Mouse (Mus musculus) heart, adult 11 months (tissue): ENCODE results near the gene Nipa1.
A peak's percentile ranks its signal among the peaks of the same experiment; 100 is the strongest.

ENCODE experiments used
- DNase-seq: peaks from one replicate; pipeline ENCODE4 v3.0.0; 2022

Nipa1 gene

DNA sequence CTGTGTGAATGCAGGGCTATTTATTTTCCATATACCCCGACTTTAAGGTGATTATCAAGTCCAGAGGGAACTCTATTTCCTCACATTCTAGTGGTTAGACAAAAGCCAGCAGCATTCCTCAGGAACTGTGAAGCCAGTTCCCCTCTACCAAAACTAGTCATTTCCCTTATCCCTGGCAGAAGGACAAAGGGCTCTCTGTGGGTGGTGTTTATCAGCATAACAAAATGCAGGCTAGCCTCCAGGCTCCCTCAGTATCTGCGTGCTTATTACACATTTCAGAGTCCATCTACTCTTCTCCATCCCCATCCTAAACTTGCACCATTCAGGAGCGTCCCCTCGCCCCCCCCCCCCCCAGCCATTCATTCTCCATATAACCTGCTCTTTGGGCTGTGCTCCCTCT is 20.8 kb downstream of the Nipa1 start:
- peak; percentile 63 for DNase-seq

DNA sequence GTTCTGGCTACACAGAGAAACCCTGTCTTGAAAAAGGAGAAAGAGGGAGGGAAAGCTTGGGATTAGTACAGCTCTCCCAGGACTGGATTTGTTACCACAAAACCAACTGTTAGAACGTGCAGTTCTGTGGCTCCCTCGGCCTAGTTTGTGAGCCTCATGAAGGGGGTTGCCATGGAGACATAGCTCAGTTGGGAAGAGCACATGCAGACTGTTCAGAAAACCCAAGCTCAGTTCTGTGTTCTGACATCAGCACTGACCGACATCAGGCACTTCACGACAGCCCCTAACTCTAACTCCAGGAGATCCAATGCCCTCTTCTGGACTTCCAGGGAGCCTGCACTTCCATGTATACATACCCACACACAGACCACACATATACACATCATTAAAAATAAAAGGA is 24.7 kb downstream of the Nipa1 start:
- DNase-seq = peak; percentile 59

DNA sequence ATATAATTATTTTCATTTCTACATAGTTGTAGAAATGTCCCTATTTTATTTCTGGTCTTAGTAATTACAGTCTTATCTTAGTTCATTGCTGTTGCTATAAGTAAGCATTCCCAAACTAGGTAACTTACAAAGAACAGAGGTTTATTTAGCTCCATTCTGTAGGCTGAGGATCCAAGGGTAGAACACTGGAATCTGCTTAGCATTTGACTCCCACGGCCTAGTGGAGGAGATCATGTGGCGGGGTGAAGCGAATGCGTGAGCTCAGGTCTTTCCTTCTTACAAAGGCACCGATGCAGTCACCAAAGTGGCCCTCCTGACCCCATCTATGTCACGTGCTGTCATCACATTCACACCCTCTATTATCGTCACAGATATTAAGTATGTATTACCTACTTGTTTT is 27.9 kb downstream of the Nipa1 start:
- peak; percentile 74 for DNase-seq

DNA sequence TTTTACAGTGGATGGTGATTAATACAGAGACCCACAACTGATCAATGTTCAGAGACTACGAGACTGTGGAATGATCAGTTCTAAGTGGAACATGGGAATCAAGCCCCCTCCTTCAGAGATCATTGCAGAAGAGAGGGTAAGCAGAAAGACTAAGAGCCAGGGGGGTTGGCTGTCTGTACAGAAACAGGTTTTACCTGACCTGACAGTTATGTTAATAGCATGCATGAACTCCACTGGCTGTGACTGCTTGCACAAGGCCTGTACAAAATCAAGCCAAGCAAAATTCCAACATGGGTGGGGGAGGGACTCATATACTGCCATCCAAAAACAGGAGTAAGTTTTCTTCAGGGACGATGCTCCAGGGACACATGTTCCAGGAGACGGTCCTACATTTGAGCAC is 28.6 kb downstream of the Nipa1 start:
- DNase-seq = peak; percentile 70

DNA sequence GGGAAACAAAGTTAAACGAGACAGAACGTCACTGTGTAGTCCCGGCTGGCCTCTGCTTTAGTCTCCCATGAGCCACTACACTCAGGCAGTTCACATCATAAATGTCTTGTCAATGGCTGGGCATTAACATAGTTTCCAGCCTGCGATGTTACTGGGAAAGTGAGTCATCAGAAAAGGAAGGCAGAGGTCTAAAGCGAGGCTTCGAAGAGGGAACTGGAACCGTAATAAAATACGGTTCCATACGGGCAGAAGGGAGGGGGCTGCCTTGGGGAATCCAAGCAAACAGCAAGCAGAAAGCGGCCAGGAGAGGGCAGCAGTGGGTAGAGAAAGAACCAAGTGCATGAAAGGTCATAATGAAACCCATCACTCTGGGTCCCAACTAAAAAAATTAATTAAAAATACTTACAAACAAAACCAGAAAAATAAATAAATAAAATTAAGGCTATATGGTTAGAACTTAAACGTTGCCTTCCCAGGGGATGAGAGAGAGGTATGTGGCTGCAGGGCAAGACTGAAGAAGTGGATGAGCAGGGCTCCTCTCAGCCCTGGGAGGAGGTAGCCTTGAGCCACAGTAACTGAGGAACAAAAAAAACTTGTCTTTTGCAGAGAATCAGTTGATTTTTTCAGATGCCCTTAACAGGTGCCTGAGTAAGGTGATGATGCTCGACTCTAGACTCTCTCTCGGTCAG is 33.1 kb downstream of the Nipa1 start:
- DNase-seq = peak; percentile 97

DNA sequence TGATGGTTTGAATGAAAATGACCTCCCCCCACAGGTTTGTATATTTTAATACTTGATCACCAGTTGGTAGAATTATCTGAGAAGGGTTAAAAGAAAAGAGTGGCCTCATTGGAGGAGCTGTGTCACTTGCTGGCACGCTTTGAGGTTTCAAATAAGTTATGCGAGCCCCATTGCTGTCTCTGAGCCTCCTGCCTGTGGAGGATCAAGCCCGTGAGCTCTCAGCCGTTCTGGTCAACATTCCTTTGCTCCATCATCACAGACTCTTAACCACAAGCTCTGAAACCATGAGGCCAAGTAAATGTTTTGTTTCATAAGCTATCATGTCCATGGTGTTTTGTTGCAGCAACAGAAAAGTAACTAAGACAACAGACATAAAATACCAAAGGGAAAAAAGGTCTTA is 35.0 kb downstream of the Nipa1 start:
- peak; percentile 52 for DNase-seq

DNA sequence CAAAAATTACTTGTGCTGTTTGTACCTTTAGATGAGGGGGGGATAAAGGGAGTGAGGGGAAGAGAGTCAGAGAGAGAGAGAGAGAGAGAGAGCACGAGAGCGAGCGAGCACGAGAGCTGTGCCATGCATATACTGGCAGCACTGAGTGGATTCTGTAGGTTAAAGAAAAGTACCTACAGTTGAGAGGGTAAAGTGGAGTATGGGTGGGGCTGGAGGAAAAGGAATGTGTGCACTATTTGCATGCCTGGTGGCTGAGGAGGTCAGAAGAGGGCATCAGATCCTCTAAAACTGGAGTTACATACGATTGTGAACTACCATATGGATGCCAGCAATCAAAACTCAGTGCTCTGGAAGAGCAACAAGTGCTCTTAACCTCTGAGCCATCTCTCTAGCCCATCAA is 36.6 kb downstream of the Nipa1 start:
- DNase-seq = peak; percentile 23

DNA sequence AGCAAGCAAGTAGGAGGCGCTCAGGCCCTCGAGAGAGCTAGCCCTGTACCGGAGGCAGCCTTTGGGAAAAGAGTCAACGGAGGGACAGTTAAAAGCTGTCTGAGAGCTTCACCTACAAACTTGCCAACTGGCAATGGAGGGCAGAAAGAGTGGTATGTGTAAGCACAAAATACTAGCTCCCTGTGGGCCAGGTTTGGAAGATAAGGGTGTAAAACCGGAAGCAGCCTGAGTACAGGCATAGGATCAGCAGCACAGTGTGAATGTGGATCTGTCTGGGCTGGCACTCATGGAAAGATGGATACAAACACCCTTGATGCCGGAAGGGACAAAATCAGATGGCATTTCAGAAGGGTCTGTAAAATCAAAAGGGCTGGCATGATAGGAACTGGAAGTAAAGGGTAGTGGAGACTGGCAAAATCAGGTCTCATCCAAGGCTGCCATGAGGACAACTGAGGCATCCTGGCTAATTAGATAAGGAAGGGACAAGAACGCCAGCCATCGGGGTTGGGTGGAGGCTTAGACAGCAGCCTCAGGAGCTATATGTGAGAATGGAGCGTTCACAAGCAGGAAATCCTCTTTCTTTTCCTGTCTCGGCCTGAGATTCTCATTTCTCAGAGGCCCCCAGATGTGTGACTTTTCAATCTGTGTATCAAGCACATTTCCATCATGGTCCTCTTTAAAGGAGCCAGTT is 37.6 kb downstream of the Nipa1 start:
- peak; percentile 85 for DNase-seq

DNA sequence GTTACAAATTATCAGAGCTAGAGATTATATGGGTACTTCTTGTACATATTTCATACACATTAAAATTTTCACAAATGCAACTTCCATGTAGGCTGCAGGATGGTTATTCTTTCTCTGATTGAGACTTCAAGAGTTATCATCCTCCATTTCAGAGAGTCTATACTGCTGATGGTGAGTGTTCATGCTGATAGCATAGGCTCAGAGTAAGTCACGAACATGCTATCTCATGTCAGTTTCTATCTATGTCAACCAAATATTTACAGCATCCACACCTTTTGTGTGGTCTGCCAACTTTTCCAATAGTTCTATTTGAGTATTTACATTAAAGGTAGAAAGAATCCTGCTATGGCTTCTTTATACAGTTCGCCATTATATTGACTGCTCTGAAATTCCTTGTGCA is 38.2 kb downstream of the Nipa1 start:
- DNase-seq = no peak

DNA sequence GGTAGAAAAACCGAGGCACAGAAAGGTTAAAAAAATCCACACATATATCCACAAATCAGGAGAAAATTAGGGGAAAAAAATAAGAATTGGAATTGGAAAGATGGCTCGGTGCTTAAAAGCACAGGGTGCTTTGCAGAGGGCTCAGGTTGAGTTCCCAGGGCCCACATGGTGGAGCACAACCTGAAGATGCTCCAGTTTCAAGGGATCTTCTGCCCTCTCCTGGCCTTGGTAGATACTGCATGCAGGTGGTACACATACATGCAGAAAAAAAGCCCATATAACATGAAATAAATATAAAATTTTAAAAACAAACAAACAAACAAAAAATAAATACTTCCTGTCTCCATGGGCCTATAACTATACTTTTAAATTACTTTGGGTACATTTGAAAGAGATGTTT is 45.3 kb downstream of the Nipa1 start:
- peak; percentile 43 for DNase-seq

DNA sequence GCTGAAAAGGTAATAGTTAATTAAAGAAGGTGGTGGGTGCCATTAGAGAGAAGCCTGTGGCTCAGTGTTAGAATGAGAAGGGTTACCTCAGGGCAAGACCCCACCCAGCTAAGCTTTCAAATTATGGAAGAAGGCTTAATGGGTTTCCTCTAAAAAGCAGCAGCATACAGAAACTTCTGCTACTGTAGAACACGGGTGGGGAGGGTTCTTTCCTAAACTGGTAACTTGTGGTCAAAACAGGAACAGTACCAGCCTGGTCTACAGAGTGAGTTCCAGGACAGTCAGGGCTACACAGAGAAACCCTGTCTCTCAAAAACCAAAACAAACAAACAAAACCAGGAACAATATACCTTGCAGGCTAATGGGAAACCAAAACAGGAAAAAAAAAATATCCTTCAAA is 50.3 kb downstream of the Nipa1 start:
- peak; percentile 84 for DNase-seq

DNA sequence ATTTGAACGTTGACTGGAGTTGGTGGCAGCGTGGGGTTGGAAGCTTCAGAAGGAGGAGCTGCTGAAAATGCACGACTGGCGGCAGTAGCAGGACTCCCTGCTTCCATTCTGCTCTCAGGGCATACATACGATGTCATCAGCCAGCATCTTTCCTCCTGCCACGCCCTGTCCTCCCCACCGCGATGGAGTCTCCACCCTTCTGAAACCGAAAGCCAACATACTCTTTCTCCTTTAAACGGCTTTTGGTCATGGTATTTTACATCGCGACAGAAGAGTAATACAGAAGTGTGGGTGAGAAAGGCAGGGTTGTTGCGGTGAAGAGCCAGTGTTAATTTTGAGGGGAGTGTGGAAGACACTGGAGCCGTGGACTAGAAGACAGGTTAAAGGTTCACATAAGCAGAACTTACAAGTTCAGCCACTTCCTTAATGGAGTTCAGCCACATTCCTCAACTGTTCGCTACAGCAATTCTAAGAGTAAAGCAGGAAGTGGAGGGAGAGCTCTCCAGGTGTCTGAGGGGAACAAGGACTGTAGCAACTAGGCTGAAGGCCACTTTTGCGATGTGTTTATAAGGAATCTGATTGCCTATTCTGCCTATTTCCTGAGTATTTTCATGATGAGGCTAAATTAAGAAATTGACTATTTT is 51.4 kb downstream of the Nipa1 start:
- DNase-seq = peak; percentile 92

DNA sequence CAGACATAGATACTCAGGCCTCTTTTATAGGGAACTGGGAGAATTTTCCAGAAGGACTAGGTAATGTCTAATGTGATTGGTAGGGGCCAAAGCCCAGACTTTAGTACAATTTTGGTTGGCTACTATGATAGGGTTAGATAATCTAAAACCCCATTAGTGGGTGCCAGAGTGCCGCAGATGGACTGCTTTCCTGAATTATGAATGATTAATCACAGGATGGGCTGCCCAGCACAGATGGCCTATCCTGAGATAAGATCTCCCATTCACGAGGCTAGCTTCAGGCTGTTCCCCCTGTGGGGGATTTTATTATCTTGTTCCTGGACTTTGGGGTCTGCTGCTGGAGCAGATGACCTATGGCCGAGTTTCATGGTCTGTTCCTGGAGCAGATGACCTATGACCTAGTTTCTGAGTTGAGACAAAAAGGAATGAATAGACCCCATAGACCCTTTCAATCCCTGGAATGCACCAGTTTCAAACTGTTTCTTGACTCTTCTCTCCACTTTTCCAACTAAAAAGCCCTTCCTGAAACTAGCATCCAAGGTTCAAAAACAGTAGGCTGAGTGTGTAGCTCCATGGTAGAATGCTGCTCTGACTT is 52.8 kb downstream of the Nipa1 start:
- peak; percentile 62 for DNase-seq

DNA sequence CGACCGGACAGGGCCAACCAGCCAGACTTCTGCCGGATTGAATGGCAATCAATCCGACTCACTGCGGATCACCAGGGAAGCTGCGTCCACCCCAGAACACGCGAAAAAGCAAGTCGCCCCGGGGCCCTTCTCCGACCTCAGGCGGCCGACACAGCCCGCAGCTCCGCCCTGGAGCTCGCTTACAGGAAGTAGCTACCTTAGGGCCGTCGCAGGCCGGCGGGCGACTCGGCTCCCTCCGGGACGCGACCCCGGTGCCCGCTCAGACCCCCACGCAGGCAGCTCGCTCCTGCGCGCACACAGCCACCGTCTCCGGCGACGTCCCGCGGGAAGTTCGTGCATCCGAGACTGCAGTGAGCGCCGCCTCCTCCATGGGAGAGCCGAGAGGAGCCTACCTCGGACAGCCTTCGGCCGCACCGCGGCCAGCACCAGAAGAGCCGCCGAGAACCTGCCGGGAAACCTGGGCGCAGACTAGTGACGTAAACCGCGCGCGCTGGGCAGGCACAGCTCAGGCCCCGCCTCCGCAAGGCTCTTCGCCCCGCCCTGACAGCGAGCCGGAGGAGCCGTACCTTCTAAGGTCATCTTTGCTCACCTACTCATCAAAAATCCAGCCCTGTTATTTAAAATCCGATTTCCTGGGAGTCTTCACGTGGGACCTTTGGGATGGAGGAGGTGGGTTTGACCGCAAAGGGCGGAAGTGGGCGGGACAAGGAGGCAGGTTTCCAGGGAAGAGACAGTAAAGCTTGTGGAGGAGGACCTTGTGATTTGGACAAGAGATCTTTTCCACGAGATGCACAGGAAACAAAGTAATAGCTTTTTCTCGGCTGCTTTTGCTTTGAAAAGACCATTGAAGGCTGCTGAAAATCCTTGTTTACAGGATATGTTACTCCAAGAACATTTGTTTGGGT is 57.5 kb downstream of the Nipa1 start, which contains the start of gene Nipa2:
TSS of gene Nipa2 (minus strand) at position 473 of the 905 bp plus-strand sequence.
- DNase-seq = peak; percentile 98

DNA sequence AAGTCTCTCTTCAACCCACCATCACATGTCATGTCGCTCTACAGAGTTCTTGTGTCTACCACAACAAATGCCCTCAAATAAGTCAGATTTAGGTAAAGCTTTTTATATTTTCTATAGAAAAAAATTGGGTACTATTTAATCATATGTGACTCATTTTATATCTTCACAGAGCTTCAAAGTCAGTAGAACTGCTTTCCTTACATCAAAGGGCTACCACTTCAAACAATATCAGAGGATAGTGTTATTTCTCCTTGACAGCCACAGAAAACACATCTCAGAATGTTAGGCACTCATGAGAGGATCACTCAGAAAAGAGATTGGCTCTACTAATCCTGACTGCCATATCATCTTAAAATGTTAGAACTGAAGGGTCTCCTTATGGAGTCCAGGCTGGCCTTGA is 59.2 kb downstream of the Nipa1 start:
- no peak for DNase-seq

DNA sequence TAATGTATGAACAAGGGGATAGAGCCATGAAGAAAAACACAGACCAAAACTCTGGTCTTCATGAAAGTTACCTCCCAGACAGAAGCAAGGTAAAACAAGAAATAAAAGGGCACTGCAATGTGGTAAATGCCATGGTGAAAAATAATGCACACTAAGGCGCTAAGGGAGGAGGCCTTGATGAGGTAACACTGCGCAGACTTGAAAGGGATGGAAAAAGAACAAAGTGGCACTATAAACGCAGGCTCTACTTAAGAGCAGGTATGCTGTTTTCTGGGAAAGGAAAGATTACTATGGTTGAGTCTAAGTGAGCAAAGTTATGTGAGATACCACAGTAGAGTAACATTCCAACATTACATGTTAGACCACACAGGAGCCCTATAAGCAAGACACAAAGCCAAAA is 60.0 kb downstream of the Nipa1 start:
- peak; percentile 2 for DNase-seq

DNA sequence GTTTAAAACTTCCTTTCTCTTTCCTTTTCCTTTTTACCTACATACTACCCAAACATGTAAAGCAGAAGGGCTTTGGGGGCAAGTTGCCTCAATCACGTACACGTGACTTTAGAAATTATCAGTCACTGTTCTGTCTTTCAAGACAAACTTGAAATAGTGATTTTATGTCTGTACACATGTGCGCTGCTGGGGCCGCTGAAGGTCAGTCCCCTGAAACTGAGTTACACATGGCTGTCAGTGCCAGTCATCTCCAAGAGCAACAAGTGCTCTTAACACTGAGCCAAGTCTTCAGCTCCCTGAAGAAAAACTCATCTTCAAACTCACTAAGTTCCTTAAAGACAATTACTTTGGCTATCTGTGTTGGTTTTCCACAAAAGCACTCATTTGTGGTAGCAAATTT is 61.8 kb downstream of the Nipa1 start:
- DNase-seq = peak; percentile 44

DNA sequence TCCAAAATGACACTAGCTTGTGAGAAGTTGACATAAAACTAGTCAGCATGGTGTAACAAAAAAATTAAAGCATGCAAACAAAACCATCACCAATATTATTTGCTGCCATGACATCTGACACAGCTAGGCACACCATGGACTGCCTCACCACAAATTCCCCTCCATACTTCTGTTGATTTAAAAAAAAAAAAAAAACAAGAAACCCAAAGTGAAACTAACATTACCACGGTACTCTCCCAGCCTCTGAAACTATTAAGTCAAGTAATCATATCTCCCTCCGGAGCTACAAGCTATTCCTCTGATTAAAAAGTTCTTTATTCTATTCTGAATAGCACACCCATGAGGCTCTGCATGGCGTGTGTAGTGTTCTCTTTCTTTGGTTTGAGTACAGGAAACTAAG is 62.6 kb downstream of the Nipa1 start:
- DNase-seq = peak; percentile 28

DNA sequence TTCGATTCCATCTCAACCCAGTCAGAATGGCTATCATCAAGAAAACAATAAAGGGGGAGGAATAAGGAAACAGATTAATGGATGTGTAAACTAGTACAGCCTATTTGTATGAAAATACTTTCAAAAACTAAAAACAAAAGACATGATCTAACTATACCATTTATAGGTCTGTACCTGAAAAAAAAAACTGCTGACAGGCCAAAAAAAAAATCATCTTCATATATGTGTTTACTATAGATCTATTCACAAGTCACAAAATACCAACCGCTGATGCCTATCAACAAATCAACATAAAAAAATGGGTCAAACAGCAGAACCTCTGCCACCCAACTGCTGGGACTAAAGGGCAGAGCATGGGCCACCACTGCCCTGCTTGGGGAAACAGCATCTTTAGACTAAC is 63.7 kb downstream of the Nipa1 start:
- peak; percentile 1 for DNase-seq

DNA sequence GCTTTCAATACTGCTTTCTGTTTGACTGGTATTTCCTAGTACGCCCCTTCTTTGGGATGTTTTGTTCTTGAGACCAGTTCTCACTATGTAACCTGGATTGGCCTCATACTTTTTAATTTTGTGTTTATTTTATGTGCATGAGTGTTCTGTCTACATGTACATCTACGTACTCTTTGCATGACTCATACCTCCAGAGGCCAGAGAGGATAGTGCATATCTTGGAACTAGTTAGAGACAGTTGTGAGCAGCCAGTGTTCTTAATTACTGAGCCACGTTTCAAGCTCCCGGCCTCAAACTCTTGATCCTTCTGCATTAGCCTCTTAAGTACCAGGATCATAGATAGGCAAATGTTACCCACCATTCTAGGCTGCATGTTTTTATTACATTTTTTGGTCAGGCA is 81.4 kb downstream of the Nipa1 start:
- peak; percentile 28 for DNase-seq

DNA sequence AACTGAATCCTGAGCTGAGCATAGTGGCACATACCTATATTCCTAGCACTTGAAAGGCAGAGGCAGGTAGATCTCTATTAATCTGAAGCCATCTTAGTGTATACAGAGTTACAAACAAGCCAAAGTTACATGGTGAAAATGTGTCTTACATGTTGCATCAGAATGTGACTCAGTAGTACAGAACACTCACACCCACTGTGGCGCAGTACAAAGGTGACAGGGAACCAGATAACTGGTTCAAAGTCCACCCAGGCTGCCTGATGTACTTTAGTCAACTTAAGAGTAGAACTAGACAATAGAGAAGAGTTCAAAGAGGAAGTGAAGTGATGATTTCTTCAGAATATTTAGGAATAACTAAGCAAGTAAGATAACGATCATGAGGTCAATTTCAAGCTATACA is 84.7 kb downstream of the Nipa1 start:
- peak; percentile 27 for DNase-seq

DNA sequence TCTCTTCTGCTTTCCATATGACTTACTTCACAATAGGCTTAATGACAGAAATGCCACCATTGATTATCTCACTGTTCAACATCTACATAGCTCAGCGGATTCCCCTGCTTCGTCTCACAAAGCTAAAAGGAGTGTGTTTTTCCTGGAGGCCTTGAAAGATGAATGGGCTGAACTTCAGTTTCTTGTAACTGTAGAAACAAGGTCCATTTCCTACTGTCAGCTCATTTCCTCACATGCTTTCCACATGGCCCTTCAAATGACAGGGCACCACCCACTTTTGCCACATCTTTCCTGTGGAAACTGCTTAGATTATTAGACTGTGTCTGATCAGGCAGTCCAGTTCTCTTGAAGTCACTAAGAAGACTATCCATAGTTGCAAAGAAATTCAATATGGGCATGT is 91.1 kb downstream of the Nipa1 start:
- peak; percentile 74 for DNase-seq
